Mouse (Mus musculus) embryonic stem cell, embryonic (primary cell): ENCODE measurements around the gene Dpp8.

Source experiments
- CTCF ChIA-PET, 4 experiments: fragments of 300-600 bp in 2 of 4; fragments of 350-600 bp in 2 of 4; sonication (Branson Sonifier 250); formaldehyde crosslinking; loops; one replicate each; lab custom pipeline; 2022; ENCODE audit warnings: inconsistent platforms in 2 of 4; lab: Charles Lee
- POLR2A ChIA-PET, 4 experiments: fragments of 300-600 bp in 2 of 4; fragments of 350-600 bp in 2 of 4; sonication (Branson Sonifier 250); formaldehyde crosslinking; loops; one replicate each; lab custom pipeline; 2022; ENCODE audit warnings: antibody characterized with exemption in 4 of 4, inconsistent platforms in 1 of 4; lab: Charles Lee

Dpp8 gene

DNA sequence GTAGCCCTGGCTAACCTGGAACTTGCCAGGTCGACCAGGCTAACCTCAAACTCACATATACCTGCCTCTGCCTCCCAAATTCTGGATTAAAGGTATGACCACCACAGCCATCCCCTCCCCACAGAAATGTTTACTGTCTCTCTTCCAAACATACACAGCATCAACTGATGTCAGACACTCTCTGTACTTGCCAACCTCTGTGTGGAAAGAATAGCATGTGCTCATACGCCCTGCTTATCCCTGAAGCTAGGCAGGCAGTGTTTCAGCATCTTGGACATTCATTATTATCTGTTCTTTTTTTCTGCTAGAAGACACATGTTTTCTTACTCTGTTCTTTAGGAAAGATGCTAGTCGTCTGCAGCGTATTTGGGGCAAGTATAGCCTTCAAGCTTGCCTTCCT is 14.3 kb upstream of the Dpp8 start:
- ChIA-PET CTCF (interaction anchor here in 2 of 4 experiments (0.6 to 1.6 kb wide), 2 partner anchors 63 to 110 kb away, joined by 4 to 6 read pairs; no protein-coding TSS in a partner anchor), POLR2A (interaction anchor here in 1 of 4 experiments (5.2 kb wide), 1 partner anchor 13 kb away, joined by 83 read pairs; the partner anchor contains the start of gene Dpp8)

DNA sequence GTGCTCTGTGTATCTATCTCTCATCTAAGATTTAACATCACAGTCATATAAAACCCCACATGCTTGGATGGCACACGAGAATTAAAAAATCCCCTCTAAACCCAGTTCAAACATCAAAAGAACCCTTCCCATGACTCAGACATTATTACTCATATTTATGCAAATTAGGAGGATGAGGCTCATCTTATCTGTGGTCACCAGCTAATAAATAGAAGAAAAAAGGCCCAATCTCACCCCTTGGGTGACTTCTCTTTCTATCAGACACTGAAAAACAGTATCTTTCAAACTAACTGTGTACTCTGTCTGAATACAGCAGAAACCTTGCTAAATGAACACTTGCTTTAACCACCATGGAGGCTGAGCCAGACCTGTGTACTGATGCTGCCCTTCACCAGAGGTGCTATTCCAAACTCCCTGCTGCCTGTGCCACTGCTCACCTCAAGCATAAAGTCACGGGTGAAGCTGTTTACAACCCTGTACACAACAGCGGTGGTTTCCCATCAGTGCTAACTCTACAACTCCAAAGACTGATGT is 13.6 kb upstream of the Dpp8 start:
- POLR2A ChIA-PET: interaction anchor here in 2 of 4 experiments (1.3 to 5.2 kb wide), 2 partner anchors 12 to 13 kb away, joined by 9 to 83 read pairs; partner anchors contain the start of gene Dpp8 (in 1 of the 2)
- CTCF ChIA-PET: interaction anchor here in 2 of 4 experiments (0.6 to 1.6 kb wide), 4 partner anchors 9 to 110 kb away, joined by 3 to 6 read pairs (median 4); partner anchors contain the start of gene Dpp8 (in 1 of the 2)

DNA sequence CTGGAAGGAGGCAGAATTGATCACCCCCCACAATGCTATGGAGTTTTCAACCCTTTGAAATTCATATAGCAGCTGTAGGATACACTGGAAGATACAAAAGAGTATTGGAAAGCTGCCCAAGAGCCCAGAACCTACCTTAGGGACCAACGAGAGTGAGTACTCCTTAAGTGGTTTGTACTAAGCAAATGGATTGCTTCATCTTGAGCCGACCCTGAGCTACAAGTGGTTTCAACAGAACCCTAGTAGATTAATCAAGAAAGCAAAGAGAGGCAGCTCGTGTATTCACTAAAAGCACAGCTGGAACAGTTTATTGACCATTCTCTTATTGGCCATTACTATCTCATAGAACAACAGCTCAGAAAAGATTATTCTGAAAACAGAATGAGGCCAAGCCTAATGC is 13.1 kb upstream of the Dpp8 start:
- POLR2A ChIA-PET: interaction anchor here in 2 of 4 experiments (0.9 to 5.2 kb wide), 3 partner anchors 10 to 12 kb away, joined by 3 to 83 read pairs (median 9); partner anchors contain the start of gene Dpp8 (in 1 of the 2)
- CTCF ChIA-PET: interaction anchor here in 1 of 4 experiments (0.9 to 1.0 kb wide), 2 partner anchors 10 to 13 kb away, joined by 3 to 4 read pairs; partner anchors contain the start of gene Dpp8

DNA sequence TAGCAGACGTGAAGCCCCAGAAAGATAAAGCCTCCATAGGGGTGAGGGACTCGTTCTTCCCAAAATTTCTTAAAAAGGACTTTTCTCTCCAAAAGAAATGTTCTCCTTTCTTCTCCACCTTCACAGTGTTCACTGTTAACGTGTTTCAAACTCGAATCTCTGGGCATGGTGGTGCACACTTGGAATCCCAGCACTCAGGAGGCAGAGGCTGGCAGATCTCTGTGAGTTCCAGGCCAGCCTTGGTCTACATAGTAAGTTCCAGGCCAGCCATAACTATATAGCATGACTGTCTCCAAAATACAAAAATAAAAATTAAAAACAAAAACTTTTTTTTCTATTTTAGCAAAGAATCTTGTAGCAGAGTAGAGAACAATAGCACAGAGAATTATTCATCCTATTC is 12.1 kb upstream of the Dpp8 start:
- ChIA-PET CTCF (interaction anchor here in 2 of 4 experiments (0.6 to 2.8 kb wide), 3 partner anchors 11 to 223 kb away, joined by 3 to 27 read pairs (median 20); partner anchors contain the start of gene Dpp8 (in 2 of the 2)), POLR2A (interaction anchor here in 3 of 4 experiments (1.1 to 5.2 kb wide), 7 partner anchors 8 to 176 kb away, joined by 4 to 83 read pairs (median 14); partner anchors contain the start of genes Dpp8 (in 2 of the 3) and Parp16 (in 1 of the 3))

DNA sequence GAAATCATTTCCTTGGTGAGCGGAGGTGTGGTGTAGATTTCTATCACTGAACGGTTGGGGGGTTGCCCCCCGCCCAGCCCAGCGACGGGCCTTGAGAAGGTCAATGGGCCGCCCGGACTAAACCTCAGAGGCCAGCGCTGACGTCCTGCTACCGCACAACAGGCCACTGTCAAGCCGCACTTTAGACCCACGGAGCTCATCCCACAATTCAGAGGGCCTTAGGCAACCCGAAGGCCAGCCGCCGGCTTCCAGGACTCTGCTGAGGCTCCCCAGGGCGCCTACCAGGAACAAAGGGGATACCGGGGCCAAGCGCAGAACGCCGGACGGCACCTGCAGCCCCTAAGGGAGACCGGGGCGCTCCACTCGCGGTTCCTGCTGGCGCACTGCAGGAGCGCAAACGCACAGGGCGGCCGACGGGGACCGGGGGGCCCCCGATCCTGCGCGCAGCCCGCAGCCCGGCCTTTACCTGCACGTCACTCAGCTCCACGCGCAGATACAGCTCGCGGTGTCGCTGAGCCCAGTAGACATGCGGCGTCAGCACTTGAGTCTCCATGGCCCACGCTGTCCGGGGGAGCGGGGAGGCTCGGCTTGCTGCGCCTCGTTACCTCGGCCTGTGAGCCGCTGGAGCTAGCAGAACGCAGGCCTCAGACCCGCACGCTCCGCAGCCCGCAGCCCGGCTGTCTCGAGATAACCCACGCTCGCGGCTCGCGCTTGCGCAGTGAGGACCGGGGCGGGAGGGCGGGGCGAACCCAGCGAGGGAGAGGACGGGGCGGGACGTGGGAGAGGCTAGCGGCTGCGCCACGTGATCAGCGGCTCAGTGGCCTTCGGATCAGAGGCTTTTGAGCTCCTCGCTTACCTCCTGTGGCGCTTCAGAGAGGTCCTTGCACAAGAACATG is 11.0 kb upstream of the Dpp8 start, which contains the start of gene Hacd3:
TSS of gene Hacd3 (minus strand) at position 703 of the 896 bp plus-strand sequence.
- CTCF ChIA-PET: interaction anchor here (0.5 to 2.8 kb wide), 17 partner anchors 9 to 589 kb away, joined by 3 to 27 read pairs (median 4); partner anchors contain the start of gene Dpp8 (in 2 of the 4)
- POLR2A ChIA-PET: interaction anchor here (0.5 to 5.2 kb wide), 79 partner anchors 9 to 753 kb away, joined by 3 to 83 read pairs (median 4); partner anchors contain the start of genes Dpp8 (in 3 of the 4), Slc24a1 (in 2 of the 4), Dennd4a (in 1 of the 4) and Parp16 (in 1 of the 4)

DNA sequence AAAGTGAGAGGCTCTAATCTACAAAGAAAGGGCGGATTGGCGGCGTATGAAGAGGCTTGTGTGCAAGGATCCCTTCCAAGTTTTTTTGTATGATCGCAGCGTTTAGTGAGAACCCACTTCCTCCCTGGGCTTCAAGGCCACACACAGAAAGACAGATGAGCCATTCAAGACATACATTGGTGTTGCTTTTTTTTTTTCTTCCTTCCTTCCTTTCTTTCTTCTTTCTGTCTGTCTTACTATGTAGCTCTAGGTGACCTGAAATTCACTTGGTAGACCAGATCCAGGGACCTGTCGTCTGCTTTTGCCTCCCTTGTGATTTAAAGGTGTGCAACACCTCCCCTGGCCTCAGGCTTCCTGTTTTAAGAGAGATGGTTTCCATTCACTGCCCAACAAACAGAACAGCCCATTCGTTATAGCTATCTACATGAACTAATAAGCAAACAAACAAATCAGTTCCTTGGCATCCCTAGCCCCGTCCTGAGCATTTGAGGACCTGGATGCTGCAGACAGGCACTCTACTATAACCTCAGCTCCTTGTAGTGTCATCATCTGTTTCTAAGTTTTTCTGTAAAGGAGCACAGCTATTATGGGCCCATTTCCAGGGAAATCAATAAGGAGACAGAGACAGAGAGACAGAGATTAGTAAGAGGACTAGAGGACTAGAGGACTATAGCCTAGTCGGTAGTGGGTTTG is 10.2 kb upstream of the Dpp8 start:
- POLR2A ChIA-PET: interaction anchor here (0.6 to 5.2 kb wide), 73 partner anchors 8 to 741 kb away, joined by 3 to 83 read pairs (median 4); partner anchors contain the start of genes Dpp8 (in 3 of the 4), Slc24a1 (in 2 of the 4), Dennd4a (in 1 of the 4) and Parp16 (in 1 of the 4)
- CTCF ChIA-PET: interaction anchor here in 3 of 4 experiments (0.6 to 2.8 kb wide), 15 partner anchors 9 to 167 kb away, joined by 3 to 27 read pairs (median 4); partner anchors contain the start of gene Dpp8 (in 2 of the 3)

DNA sequence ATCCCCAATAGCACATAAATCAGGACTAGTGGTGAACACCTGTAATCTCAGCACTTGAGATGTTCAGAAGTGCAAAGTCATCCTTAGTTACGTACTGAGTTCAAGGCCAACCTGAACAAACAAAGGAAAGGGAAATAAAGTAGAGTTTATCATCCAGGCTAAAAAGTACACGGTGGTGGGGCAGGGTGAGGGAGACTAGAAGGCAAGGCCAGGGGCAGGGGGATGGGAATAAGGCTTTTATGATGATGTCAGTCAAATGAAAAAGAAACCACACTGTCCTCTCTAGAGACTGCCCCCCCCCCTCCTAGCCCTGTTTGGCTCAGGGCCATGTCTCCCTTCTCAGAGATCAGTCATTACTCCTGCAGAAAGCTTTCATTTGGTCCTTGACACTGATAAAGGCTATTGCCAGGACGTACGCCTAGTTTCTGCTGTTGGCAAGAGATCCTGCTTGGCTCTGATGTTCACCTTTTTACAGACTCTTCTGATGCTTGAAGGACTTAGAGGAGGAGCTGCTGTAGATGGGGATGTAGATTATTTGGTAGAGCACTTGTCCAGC is 9.6 kb upstream of the Dpp8 start:
- POLR2A ChIA-PET: interaction anchor here in 3 of 4 experiments (0.6 to 5.2 kb wide), 27 partner anchors 9 to 820 kb away, joined by 3 to 83 read pairs (median 4); partner anchors contain the start of genes Dpp8 (in 2 of the 3), Parp16 (in 1 of the 3) and Slc24a1 (in 1 of the 3)
- CTCF ChIA-PET: interaction anchor here in 3 of 4 experiments (0.6 to 2.8 kb wide), 6 partner anchors 8 to 1898 kb away, joined by 5 to 27 read pairs (median 8); partner anchors contain the start of gene Dpp8 (in 2 of the 3)

DNA sequence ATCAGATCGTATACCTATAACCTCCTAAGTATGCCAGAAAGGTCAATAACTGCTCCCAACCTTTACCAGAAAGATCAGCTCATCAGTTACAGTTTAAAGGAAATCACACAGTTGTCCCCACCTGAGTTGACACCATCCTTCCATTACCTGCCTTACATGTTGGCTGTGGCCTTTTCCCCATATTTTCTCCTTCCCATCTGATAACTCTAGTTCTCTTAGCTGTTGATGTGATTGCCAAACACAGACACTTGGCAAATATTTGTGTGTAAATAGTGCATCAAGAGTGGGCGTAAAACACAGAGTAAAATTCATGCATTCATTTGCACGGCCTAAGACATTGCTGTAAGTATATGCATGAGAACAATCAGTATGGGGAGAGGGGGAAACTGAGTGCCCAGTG is 8.8 kb upstream of the Dpp8 start:
- POLR2A ChIA-PET: interaction anchor here in 1 of 4 experiments (0.6 to 3.7 kb wide), 6 partner anchors 8 to 821 kb away, joined by 3 to 72 read pairs (median 18); partner anchors contain the start of gene Dpp8
- CTCF ChIA-PET: no interaction called here

DNA sequence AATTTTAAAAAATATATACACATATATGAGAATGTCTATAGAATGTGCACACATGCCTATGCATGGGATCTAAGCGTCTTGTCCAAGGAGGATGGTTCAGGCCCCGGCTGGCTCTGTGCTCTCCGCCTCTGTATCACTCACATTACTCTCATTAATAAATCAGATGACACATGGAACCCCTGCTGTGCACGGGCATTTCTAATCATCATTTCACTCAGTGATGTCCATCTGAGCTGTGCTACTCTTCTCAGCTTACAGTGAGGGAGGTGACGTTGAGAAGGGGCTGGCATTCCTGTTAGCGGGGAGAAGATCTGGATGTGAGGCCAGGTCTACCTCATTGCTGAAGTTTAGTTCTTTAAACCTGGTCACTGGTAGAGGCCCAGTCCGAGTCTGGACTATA is 5.0 kb upstream of the Dpp8 start:
- CTCF ChIA-PET: interaction anchor here in 1 of 4 experiments (0.6 to 1.2 kb wide), 2 partner anchors 16 to 1893 kb away, joined by 3 read pairs; no protein-coding TSS in a partner anchor
- POLR2A ChIA-PET: interaction anchor here in 1 of 4 experiments (0.6 to 0.7 kb wide), 2 partner anchors 16 to 33 kb away, joined by 3 read pairs; no protein-coding TSS in a partner anchor

DNA sequence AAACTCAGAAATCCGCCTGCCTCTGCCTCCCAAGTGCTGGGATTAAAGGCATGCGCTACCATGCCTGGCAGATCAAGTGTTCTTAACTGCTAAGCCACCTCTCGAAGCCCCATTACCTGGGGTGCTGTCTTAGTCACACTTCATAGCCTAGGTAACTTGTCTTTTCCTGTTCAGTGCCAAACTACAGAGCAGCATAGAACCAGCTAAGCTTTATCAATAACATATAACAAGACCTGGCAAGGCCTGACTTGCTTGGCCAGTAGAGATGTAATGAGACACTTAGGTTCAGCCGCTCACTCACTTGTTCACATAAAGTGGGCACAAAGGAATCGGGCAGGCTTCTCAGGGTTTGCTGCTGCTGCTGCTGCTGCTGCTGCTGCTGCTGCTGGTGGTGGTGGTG is 3.9 kb upstream of the Dpp8 start:
- POLR2A ChIA-PET: interaction anchor here in 2 of 4 experiments (0.6 to 0.7 kb wide), 2 partner anchors 154 to 560 kb away, joined by 4 read pairs; no protein-coding TSS in a partner anchor
- CTCF ChIA-PET: interaction anchor here in 2 of 4 experiments (0.6 kb wide), 2 partner anchors 17 to 732 kb away, joined by 3 to 7 read pairs; no protein-coding TSS in a partner anchor

DNA sequence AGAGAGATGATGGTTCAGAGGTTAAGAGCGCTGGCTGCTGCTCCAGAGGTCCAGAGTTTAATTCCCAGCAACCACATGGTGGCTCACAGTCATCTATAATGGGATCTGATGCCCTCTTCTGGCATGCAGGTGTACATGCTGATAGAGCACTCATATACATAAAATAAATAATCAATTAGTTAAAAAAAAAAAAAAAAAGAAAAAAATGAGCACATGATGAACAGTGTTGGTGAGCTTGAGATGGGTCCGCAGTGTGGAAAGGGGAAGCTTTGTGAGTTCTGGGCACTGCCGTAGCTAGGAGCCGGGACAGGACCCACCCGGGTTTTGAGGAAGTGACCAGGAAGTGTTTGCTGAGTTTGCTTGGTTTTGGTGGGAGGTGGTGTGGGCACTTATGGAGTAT is 859 bp upstream of the Dpp8 start:
- ChIA-PET CTCF (interaction anchor here (0.6 to 4.7 kb wide), 14 partner anchors 10 to 295 kb away, joined by 3 to 27 read pairs (median 4); partner anchors contain the start of gene Hacd3 (in 3 of the 4)), POLR2A (interaction anchor here (0.5 to 5.6 kb wide), 21 partner anchors 9 to 750 kb away, joined by 3 to 83 read pairs (median 4); partner anchors contain the start of genes Hacd3 (in 3 of the 4), Tipin (in 2 of the 4) and Parp16 (in 1 of the 4))

DNA sequence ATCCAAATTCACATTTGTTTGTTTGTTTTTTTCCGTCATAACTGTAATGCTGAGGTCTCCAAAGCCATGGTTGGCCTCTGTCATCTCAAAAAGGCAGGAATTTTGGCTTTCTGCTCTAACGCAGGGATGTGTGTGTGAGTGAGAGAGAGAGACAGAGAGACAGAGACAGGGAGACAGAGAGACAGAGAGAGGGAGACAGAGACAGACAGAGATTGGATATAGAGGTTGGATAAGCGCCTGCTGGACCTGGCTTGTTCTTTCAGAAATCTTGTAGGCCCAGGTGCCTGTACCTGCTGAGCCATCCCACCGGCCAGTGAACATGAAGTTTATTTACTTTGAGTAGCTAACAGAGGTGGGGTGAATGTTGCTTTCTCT is 333 bp upstream of the Dpp8 start:
- POLR2A ChIA-PET: interaction anchor here (0.5 to 5.6 kb wide), 28 partner anchors 10 to 751 kb away, joined by 3 to 83 read pairs (median 5); partner anchors contain the start of genes Hacd3 (in 3 of the 4), Tipin (in 2 of the 4), Megf11 (in 1 of the 4) and Parp16 (in 1 of the 4)
- CTCF ChIA-PET: interaction anchor here in 3 of 4 experiments (0.6 to 4.7 kb wide), 14 partner anchors 10 to 221 kb away, joined by 3 to 27 read pairs (median 4); partner anchors contain the start of gene Hacd3 (in 2 of the 3)

DNA sequence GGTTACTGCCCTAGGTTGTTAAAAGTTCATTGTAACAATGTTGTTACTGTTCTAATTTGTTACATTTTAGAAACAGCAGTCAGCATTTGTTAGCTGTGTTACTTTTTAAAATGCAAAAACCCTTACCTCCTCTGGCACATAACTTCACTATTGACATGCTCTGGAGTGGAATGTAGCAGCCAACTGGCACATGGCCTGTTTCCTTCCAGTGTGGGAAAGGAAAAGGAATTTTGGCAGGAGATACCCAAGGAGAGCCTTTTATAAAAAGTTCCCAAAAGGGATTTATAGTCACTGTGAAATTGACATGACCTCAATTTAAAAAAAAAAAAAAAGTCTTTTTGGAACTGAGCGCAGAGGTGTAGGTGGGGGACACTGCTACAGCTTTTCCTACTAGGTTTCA is 4.2 kb downstream of the Dpp8 start:
- ChIA-PET POLR2A (interaction anchor here in 1 of 4 experiments (0.9 to 1.6 kb wide), 2 partner anchors 9 to 21 kb away, joined by 3 read pairs; no protein-coding TSS in a partner anchor), CTCF (interaction anchor here in 1 of 4 experiments (0.6 kb wide), 1 partner anchor 267 kb away, joined by 4 read pairs; no protein-coding TSS in a partner anchor)

DNA sequence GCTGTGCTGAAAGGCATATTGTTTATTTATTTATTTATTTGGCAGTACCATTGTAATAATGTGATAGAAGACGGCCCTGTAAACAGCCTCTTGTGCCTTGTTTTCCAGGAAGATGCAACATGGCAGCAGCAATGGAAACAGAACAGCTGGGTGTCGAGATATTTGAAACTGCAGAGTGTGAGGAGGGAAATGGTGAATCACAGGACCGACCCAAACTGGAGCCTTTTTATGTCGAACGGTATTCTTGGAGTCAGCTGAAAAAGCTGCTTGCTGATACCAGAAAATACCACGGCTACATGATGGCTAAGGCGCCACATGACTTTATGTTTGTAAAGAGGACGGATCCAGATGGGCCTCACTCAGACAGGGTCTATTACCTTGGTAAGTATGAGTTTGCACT is 4.6 kb downstream of the Dpp8 start:
- CTCF ChIA-PET: interaction anchor here in 1 of 4 experiments (0.6 kb wide), 1 partner anchor 268 kb away, joined by 4 read pairs; no protein-coding TSS in a partner anchor
- POLR2A ChIA-PET: interaction anchor here in 2 of 4 experiments (0.9 to 1.0 kb wide), 2 partner anchors 15 to 22 kb away, joined by 3 read pairs; partner anchors contain the start of gene Hacd3 (in 1 of the 2)

DNA sequence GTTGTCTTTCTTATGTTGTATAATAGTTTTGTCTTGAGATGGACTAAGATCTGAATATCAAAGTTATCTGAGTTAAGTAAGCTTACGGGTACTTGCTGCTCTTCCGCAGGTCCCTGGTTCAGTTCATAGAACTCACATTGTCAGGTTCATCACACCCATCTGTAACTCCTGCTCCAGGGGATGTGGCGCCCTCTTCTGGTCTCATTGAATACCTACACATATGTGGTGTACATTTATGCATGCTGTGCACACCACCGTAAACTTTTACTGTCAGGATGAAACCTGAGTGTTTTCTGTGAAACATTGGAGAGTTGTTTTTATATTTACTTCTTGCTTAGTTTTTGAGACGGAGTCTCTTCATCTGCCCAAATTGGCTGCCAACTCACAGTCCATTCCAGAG is 9.2 kb downstream of the Dpp8 start:
- CTCF ChIA-PET: interaction anchor here in 1 of 4 experiments (0.6 kb wide), 1 partner anchor 36 kb away, joined by 4 read pairs; no protein-coding TSS in a partner anchor
- POLR2A ChIA-PET: no interaction called here

DNA sequence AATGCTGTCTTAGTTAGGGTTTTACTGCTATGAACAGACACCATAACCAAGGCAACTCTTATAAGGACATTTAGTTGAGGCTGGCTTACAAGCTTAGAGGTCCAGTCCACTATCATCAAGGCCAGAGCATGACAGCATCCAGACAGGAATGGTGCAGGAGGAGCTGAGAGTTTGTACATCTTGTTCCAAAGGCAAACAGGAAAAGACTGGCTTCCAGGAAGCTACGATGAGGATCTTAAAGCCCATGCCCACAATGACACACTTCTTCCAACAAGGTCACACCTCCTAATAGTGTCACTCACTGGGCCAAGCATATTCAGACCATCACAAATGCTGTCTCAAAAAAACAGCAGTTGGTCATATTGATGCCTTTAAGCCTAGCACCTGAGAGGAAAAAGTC is 14.8 kb downstream of the Dpp8 start:
- ChIA-PET POLR2A (interaction anchor here in 2 of 4 experiments (1.0 to 1.6 kb wide), 3 partner anchors 14 to 149 kb away, joined by 3 read pairs; partner anchors contain the start of gene Dpp8 (in 1 of the 2)), CTCF (no interaction called here)
